In genomic region chr6:134602371-134603003, GRCm38 (mm10) we compare ENCODE assay signal across 16 mouse cellular contexts. TPM values are rescaled to one million over a fixed set of nuclear protein-coding genes. Genes with fewer than 3 reads are reported as not detected.
DNase-seq lines count a peak whose midpoint lies in the region; ATAC-seq and TF ChIP-seq lines count a peak whose summit lies in the region.
"Had no signal": no experiment of that assay in that cellular context is flagged by ENCODE, and none has a peak within 500 bp of the region (broad histone marks: within the 10 kb centered on the region; RNA-seq: fewer than 3 reads in every experiment).

No protein-coding gene starts in this region.

- H3K4me2 ChIP-seq in embryonic facial prominence, embryonic 13.5 days: peak overlapping the region; percentile 26; the same call in 1 of the 2 replicates
- H3K4me2 ChIP-seq in kidney, embryonic 14.5 days (replicated peaks; ENCODE audit: low read depth, low read length): no peak overlapping the region
- H3K4me2 ChIP-seq in limb, embryonic 13.5 days (replicated peaks): peak overlapping the region; percentile 47
- H3K4me2 ChIP-seq: heart, embryonic 15.5 days; liver, embryonic 12.5 days had no signal

- peak; percentile 75 for ATAC-seq in embryonic facial prominence, embryonic 13.5 days (ENCODE audit: insufficient number of reproducible peaks, insufficient read depth, low FRiP score, low TSS enrichment, low read depth)
- peak; percentile 70 for ATAC-seq in kidney, embryonic 14.5 days (ENCODE audit: low FRiP score, low TSS enrichment)
- ATAC-seq in limb, embryonic 13.5 days (ENCODE audit: low FRiP score, low read depth): peak; percentile 85
- ATAC-seq: hindbrain, postnatal 0 days; liver, embryonic 12.5 days had no signal

- 14% methylated on average over 10 of the region's 10 CpGs for WGBS in embryonic facial prominence, embryonic 13.5 days
- 12% methylated on average over 10 of the region's 10 CpGs for WGBS in kidney, embryonic 14.5 days
- WGBS in limb, embryonic 13.5 days: 6% methylated on average over 10 of the region's 10 CpGs
- 66% methylated on average over 10 of the region's 10 CpGs for WGBS in midbrain, embryonic 10.5 days

- H3K36me3 ChIP-seq in embryonic facial prominence, embryonic 13.5 days: no peaks in the 10 kb centered on the region
- no peaks in the 10 kb centered on the region for H3K36me3 ChIP-seq in kidney, embryonic 14.5 days (ENCODE audit: control insufficient read depth, insufficient read depth, low read length)
- H3K36me3 ChIP-seq in limb, embryonic 13.5 days: no peaks in the 10 kb centered on the region
- no peaks in the 10 kb centered on the region for H3K36me3 ChIP-seq in midbrain, embryonic 10.5 days
- H3K36me3 ChIP-seq: heart, embryonic 15.5 days; liver, embryonic 12.5 days had no signal

- peak overlapping the region; percentile 76 for H3K27ac ChIP-seq in gastrocnemius, adult 2 months
- peak overlapping the region; percentile 80 for H3K27ac ChIP-seq in embryonic facial prominence, embryonic 13.5 days
- H3K27ac ChIP-seq in kidney, embryonic 14.5 days (ENCODE audit: low read depth, low read length): peak overlapping the region; percentile 48; the same call in 1 of the 2 replicates
- H3K27ac ChIP-seq in limb, embryonic 13.5 days: peak overlapping the region; percentile 55; the same call in 1 of the 2 replicates
- H3K27ac ChIP-seq in midbrain, embryonic 10.5 days (replicated peaks): no peak overlapping the region
- H3K27ac ChIP-seq: heart, embryonic 15.5 days; hindbrain, postnatal 0 days; liver, embryonic 12.5 days had no signal

- DNase-seq in gastrocnemius, adult 2 months: no peak
- DNase-seq in gastrocnemius, postnatal 36 days: no peak
- no peak for DNase-seq in layer of hippocampus, adult 11-12 months (ENCODE audit: low spot score)
- DNase-seq in midbrain, embryonic 10.5 days (ENCODE audit: low spot score): no peak
- no peak for DNase-seq in adrenal gland, postnatal 4 days (ENCODE audit: low spot score in 2 of 2)
- DNase-seq: lung, postnatal 36 days; right cerebral cortex, postnatal 14 days; thymus, postnatal 14 days had no signal

- no peaks in the 10 kb centered on the region for H3K9me3 ChIP-seq in embryonic facial prominence, embryonic 13.5 days
- no peaks in the 10 kb centered on the region for H3K9me3 ChIP-seq in kidney, embryonic 14.5 days (ENCODE audit: control insufficient read depth, low read length)
- H3K9me3 ChIP-seq in limb, embryonic 13.5 days: no peaks in the 10 kb centered on the region
- no peaks in the 10 kb centered on the region for H3K9me3 ChIP-seq in midbrain, embryonic 10.5 days (replicated peaks)
- H3K9me3 ChIP-seq: heart, embryonic 15.5 days; liver, embryonic 12.5 days had no signal

- H3K27me3 ChIP-seq in embryonic facial prominence, embryonic 13.5 days: no peaks in the 10 kb centered on the region
- H3K27me3 ChIP-seq in kidney, embryonic 14.5 days (ENCODE audit: control insufficient read depth, insufficient read depth, low read length): no peaks in the 10 kb centered on the region
- no peaks in the 10 kb centered on the region for H3K27me3 ChIP-seq in limb, embryonic 13.5 days
- H3K27me3 ChIP-seq in midbrain, embryonic 10.5 days (ENCODE audit: low read depth, poor library complexity, severe bottlenecking): no peaks in the 10 kb centered on the region
- H3K27me3 ChIP-seq: heart, embryonic 15.5 days had no signal

- TF ChIP-seq CTCF in gastrocnemius, adult 2 months (IDR thresholded peaks at IDR 0.05): no peak

- H3K4me1 ChIP-seq in embryonic facial prominence, embryonic 13.5 days: peaks cover 27% of the 10 kb centered on the region
- peaks cover 26% of the 10 kb centered on the region for H3K4me1 ChIP-seq in kidney, embryonic 14.5 days (ENCODE audit: control insufficient read depth, insufficient read depth, low read length)
- peaks cover 38% of the 10 kb centered on the region for H3K4me1 ChIP-seq in limb, embryonic 13.5 days
- H3K4me1 ChIP-seq in midbrain, embryonic 10.5 days: peaks cover 4% of the 10 kb centered on the region; the same call in 1 of the 2 replicates

- no peak overlapping the region for H3K4me3 ChIP-seq in gastrocnemius, adult 2 months
- no peak overlapping the region for H3K4me3 ChIP-seq in embryonic facial prominence, embryonic 13.5 days
- H3K4me3 ChIP-seq in kidney, embryonic 14.5 days (ENCODE audit: low read length): no peak overlapping the region
- no peak overlapping the region for H3K4me3 ChIP-seq in limb, embryonic 13.5 days
- no peak overlapping the region for H3K4me3 ChIP-seq in midbrain, embryonic 10.5 days
- H3K4me3 ChIP-seq: heart, embryonic 15.5 days; liver, embryonic 12.5 days had no signal

- intact Hi-C loops in gastrocnemius, adult 2 months (cut with DNase I): no loop called here
- intact Hi-C loops in gastrocnemius, postnatal 36 days (cut with DNase I): no loop called here

- H3K9ac ChIP-seq in embryonic facial prominence, embryonic 13.5 days: no peak overlapping the region
- H3K9ac ChIP-seq in kidney, embryonic 14.5 days (ENCODE audit: low read depth, low read length): no peak overlapping the region
- H3K9ac ChIP-seq in limb, embryonic 13.5 days: no peak overlapping the region
- H3K9ac ChIP-seq: heart, embryonic 15.5 days; liver, embryonic 12.5 days had no signal

RNA-seq across cellular contexts. Expression of gene Mansc1, which starts 29.8 kb away (rescaled TPM):
- 1 to 10 TPM in 1 of 2 experiments, under 1 TPM in 1; 0.98 to 1.1 TPM for total RNA-seq in gastrocnemius, adult 2 months (2021)
- 1 to 10 TPM in 1 of 2 experiments, under 1 TPM in 1; 0.96 to 1.1 TPM for total RNA-seq in gastrocnemius, postnatal 36 days (2021)
- polyA plus RNA-seq in embryonic facial prominence, embryonic 13.5 days (2015; fragmentation: Nextera tagmentation; extraction: Ambion mirVana): 2.0 and 2.1 TPM in 2 replicates
- polyA plus RNA-seq in kidney, embryonic 14.5 days (2014; fragmentation: Nextera tagmentation; extraction: Ambion mirVana): 2.8 and 5.8 TPM in 2 replicates
- 1.5 and 1.6 TPM in 2 replicates for polyA plus RNA-seq in limb, embryonic 13.5 days (2015; fragmentation: Nextera tagmentation; extraction: Ambion mirVana)
- polyA plus RNA-seq in midbrain, embryonic 10.5 days (2016; fragmentation: Nextera tagmentation; extraction: Ambion mirVana): 0.49 and 1.3 TPM in 2 replicates
- total RNA-seq in adrenal gland, postnatal 4 days (2021): 10 to 100 TPM in 1 of 2 experiments, 1 to 10 TPM in 1; 8.8 to 10.0 TPM
- total RNA-seq: neutrophil, adult 5-6 weeks had no signal
- polyA plus RNA-seq: C2C12 had no signal

RNA-seq across cellular contexts. Expression of gene Lrp6, which starts 35.7 kb away (rescaled TPM):
- 10 to 100 TPM; 45.0 to 46.7 TPM for total RNA-seq in gastrocnemius, adult 2 months (2021)
- 10 to 100 TPM; 36.1 to 41.5 TPM for total RNA-seq in gastrocnemius, postnatal 36 days (2021)
- 34.2 and 43.6 TPM in 2 replicates for polyA plus RNA-seq in embryonic facial prominence, embryonic 13.5 days (2015; fragmentation: Nextera tagmentation; extraction: Ambion mirVana)
- 32.6 and 49.7 TPM in 2 replicates for polyA plus RNA-seq in kidney, embryonic 14.5 days (2014; fragmentation: Nextera tagmentation; extraction: Ambion mirVana)
- polyA plus RNA-seq in limb, embryonic 13.5 days (2015; fragmentation: Nextera tagmentation; extraction: Ambion mirVana): 37.5 and 37.9 TPM in 2 replicates
- polyA plus RNA-seq in midbrain, embryonic 10.5 days (2016; fragmentation: Nextera tagmentation; extraction: Ambion mirVana): 24.4 and 24.5 TPM in 2 replicates
- total RNA-seq in adrenal gland, postnatal 4 days (2021): 10 to 100 TPM; 87.0 to 90.5 TPM

RNA-seq across cellular contexts. Expression of gene Borcs5, which starts 36.8 kb away (rescaled TPM):
- total RNA-seq in gastrocnemius, adult 2 months (2021): 10 to 100 TPM; 15.1 to 17.1 TPM
- 10 to 100 TPM; 13.0 to 15.9 TPM for total RNA-seq in gastrocnemius, postnatal 36 days (2021)
- polyA plus RNA-seq in embryonic facial prominence, embryonic 13.5 days (2015; fragmentation: Nextera tagmentation; extraction: Ambion mirVana): 21.3 and 23.1 TPM in 2 replicates
- 16.2 and 18.2 TPM in 2 replicates for polyA plus RNA-seq in kidney, embryonic 14.5 days (2014; fragmentation: Nextera tagmentation; extraction: Ambion mirVana)
- polyA plus RNA-seq in limb, embryonic 13.5 days (2015; fragmentation: Nextera tagmentation; extraction: Ambion mirVana): 20.6 and 21.5 TPM in 2 replicates
- polyA plus RNA-seq in midbrain, embryonic 10.5 days (2016; fragmentation: Nextera tagmentation; extraction: Ambion mirVana): 20.3 and 23.6 TPM in 2 replicates
- total RNA-seq in adrenal gland, postnatal 4 days (2021): 10 to 100 TPM; 13.8 to 14.8 TPM
